Mouse (Mus musculus): ENCODE measurements around the gene Heg1.

The Heg1 gene

DNA sequence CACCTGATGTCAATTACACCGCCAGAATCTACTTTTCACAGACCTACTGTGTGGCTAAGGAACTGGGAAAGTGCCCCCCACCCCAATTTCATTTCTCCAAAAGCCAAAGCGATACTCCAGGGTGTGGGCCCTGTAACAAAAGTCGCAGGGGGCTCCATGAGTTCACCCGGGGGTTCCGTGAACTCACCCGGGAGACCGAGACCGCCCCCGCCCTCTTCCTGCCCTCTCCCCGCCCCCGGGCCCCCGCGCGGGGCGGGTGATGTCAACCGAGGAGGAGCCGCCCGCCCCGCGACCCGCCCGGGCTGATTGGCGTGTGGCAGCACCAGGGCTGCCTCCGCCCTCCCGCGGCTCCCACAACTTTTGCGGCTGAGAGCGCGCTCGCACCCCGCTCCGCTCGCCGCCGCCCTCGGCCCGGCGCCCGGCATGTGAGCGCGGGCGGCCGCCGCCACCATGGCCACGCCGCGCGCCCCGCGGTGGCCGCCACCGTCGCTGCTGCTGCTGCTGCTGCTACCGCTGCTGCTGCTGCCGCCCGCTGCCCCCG lies at the start of gene Heg1:
Heg1 (plus strand) TSS at position 209 of the 541 bp plus-strand sequence.
- no peak for DNase-seq (ENCODE audit: extremely low spot score, low spot score)

DNA sequence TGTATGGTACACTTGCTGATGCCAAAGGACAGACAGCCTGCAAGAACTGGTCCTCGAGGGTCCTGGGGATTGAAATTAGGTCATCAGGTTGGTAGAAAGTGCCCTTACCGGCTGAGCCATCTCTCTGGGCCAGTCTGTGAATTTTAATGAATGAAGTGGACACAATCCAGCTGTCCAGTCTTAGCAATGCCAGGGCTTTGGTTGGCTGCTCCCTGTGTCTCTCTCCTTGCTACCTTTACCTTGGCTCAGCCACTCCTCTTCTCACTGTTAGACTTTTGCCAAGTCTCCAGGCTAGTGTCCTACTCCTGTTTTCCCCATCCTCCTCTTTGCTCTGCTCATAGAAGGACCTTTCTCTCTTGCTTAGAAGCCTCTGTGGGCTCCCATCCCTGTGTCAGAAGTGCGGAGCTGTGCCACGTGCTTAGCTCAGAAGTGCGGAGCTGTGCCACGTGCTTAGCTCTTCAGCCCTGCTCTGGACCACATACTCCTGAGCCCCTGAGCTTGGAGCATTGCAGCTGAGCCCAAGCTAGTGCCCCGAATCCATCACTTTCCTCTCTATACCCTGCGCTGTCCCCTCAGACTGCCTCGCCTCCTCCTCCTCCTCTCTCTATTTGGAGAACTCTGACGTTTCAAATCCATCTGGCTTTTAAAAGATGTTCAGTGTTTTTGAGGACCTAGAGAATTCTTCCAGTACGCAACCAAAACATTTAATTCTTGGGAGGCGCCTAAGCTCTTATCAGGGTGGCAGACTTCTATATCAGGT lies 48.2 kb upstream of the Heg1 start:
- DNase-seq (ENCODE audit: extremely low spot score, low spot score) = no peak

DNA sequence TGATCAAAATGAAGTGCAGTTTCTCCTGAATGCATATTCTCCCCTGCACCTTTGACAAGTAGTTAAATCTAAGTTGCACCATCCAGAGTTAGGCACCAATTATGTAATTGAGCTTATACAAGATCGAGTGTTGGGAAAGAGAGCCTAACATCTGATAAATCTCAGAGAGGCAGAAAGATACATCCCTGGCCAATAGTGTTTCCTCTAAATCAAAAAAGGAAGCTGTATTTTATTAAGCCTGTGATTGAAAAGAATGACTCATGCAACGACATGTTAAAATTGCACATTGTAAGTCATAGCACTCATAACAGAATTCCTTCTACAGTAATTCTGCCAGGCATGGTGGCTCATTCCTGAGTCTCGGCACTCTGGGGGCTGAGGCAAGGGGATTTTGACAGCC lies 42.4 kb upstream of the Heg1 start:
- no peak for DNase-seq (ENCODE audit: extremely low spot score, low spot score)

DNA sequence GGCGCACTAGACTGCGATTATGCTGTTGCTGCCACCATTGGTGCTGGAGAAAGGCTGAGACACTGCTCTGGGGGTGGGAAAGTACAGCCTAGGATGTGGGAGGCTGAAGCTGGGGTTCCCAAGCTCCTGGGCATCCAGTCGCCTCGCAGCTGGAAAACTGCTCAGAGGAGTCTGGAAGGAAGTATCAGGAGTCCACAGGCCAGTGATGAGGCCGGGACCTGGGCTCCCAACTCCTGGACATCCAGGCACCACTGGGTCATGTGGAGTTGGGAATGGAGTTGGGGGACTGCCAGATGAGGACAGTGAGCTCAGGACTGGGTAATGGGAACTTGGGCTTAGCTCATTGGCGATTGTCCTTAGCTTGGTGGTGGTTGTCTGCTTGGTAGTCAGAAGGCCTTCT lies 31.1 kb upstream of the Heg1 start:
- DNase-seq (ENCODE audit: extremely low spot score, low spot score) = no peak

DNA sequence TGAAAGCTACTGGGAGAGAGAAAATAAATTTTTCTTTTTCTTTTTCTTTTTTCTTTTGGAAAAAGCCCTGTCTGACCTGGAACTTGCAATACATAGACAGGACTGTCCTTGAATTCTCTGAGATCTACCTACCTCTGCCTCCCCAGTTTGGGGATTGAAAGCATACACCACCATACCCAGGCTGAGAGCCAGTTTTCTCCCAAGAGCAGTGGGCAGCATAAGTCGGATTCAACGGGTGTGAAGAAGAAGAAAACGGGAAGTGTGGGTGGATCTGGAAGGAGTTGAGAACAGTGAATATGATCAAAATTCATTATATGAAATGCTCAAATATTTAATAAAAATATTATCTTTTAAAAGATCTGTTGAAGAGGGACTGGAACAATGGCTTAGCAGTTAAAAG lies 28.7 kb upstream of the Heg1 start:
- no peak for DNase-seq (ENCODE audit: extremely low spot score, low spot score)

DNA sequence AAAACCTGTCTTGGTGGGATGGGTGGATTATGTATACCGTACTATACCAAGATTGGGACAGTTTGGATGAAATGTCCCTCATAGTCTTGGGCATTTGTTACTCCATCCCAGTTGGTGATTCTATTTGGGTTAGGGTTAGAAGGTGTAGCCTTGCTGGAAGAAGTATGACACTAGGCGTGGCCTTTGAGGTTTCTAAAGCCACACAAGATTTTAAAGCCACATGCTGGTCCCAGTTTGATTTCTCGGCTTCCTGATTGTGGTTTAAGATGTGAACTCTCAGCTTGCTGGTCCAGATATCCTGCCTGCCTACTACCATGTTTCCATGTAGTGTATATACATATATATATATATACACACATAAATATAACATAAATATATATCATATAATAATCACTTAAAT lies 27.0 kb upstream of the Heg1 start:
- no peak for DNase-seq (ENCODE audit: extremely low spot score, low spot score)

DNA sequence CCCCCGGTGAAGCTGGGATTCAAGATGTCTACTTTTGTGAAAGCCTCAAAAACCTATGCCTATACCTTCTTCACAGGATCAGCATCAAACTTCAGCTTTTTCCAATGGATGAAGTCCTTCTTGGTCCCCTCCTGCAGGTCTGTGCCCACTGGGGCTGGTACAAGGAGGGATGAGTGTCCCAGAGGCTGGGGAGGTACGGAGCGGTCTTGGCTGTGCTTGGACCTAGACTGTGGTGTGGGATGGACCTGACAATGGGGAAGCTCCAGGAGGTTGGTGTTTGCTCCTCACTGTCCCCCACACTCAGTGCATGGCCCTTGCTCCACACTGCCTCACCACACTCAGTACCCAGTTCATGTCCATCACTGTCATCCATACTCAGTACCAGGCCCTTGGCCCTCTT lies 26.0 kb upstream of the Heg1 start:
- DNase-seq (ENCODE audit: extremely low spot score, low spot score) = no peak

DNA sequence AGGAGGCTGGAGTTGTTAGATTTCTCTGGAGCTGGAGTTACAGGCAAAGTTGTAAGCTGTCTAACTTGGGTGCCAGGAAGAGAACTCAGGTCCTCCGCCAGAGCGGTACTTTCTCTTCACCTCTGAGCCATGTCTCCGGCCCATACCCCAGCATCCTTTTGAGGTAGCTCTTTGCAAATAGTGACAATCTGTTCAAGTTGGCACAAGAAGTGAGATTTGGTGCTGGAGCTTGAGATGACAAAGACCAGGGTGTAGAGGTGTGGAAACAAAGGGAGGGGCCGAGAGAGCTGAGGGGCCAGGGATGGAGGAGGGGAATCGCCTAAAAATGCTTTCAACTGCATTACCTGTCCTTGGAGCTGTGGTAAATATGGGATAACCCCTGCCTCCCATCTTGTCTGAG lies 24.6 kb upstream of the Heg1 start:
- no peak for DNase-seq (ENCODE audit: extremely low spot score, low spot score)

DNA sequence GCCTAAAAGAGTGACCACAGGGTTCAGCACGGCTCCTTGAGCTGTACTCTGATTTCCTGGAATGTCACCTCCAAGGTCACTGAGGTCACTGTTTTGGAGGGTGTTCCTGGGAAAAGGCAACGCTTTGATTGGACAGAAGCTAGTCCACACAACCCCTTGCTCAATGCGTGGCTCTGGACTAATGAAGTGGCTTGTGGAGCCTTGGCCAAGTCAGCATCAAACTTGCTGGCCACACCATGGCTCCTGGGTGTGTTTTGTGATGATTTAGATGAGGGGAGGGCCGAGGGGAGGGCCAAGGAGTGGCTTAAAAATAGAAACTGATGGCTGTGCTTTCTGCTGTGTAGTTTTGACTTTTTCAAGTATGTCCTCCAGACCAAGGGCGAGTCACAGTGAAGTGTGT lies 24.0 kb upstream of the Heg1 start:
- no peak for DNase-seq (ENCODE audit: extremely low spot score, low spot score)

DNA sequence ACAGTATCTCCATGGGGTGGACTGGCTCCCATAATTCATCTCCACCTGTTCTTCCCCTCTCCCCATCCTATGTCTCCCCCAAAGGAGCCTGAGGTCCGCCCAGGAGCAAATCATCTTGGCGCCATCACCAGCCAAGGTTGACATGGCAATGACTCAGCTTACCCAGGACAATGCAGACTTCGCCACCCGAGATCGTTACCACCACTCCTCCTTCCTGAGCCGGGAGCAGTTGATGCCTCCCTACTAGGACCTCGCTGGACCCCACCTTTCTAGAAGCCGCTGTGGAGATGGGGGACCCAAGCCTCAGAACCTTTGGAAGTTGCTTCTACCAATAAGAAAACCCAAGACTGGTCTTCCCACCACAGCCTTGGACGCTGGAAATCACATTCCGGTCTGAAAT lies 21.3 kb upstream of the Heg1 start:
- no peak for DNase-seq (ENCODE audit: extremely low spot score, low spot score)

DNA sequence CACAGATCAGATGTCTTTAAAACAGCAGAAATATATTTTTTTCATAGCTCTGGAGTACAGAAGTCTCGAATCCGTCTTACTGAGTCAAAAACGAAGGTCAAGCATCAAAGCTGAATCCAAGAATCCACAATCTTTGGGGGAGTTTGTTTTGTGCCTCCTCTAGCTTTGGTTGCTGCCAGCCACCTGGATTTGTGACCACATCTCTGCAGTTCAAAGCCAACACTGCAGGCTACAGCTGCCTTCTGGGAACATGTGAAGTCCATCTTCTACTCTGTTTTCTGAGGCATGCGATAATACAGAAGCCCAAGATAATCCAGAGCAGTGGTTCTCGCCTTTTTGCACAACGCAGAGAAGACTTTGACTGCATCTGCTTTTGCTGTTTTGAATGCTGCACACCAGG lies 17.9 kb upstream of the Heg1 start:
- no peak for DNase-seq (ENCODE audit: extremely low spot score, low spot score)

DNA sequence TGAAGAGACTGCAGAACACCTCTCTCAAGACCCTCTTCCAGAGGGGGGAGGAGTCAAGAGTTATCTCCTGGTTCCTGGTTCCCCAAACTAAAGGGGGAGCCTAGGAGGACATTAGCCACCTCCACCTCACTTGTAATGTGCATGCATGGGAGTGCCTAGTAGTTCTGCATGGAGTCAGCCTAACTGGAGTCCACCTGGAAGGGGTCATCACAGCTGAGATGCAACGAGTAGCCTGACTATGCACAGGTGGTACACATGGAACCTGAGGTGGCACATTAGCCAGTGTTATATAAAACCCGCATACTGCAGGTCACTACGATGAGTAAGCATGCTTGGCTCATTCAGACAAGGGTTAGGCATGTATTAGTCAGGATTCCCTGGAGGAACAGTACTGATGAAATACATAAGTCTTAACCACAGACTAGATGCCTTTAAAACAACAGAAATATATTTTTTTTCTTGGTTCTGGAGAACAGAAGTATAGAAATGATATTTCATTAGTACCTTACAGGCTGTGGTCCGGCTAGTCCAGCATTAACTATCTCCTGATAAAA lies 17.1 kb upstream of the Heg1 start:
- DNase-seq (ENCODE audit: extremely low spot score, low spot score) = no peak

DNA sequence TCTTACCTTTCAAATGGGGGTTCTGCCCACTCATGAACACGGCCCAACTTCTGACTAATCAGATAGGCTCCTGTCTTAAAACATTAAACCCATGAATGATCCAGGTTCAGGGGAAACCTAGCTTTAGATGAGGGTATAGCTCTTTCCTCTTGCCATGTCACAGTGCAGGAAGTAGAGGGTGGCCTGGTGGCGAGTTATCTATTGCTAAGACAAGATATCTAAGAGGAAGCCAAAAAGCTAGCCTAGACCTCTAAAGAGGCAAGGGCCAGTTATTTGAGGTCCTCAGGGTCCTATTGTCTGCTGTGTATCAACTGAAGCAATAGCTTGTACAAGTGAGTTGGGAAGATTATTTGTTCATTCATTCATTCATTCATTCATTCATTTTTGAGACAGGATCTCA lies 15.7 kb upstream of the Heg1 start:
- no peak for DNase-seq (ENCODE audit: extremely low spot score, low spot score)

DNA sequence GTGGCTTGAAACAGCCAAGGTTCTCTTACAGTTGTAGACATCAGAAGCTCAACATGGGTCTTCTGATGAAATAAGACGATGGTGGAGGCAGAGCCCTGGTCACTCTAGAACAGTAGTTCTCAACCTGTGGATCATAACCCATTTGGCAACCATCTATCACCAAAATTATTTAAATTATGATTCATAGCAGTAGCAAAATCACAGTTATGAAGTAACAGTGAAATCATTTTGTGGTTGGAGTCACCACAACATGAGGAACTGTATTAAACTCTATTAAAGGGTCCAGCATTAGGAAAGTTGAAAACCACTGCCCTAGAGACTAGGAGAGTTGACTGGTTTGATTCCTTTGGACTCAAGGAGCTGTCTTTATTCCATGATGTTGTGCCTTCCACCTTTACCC lies 15.1 kb upstream of the Heg1 start:
- no peak for DNase-seq (ENCODE audit: extremely low spot score, low spot score)

DNA sequence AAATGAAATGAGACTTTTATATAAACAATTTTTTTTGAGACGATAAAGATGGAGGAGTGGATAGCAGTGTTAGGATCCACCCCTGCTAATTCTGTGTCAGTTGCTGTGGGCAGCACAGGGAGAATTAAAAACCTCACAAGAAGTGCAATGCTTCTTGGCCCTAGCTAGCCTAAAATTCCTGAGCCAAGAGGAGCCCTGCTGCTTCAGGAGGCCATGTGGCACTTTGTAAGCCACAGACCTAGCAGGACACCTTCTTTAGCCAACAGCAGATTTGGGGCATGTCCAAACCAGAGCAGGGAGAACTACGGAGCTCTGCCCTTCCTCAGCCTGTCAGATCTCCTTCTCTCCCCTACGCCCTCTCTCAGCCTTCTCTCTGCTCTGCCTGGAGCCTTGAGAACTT lies 13.8 kb upstream of the Heg1 start:
- no peak for DNase-seq (ENCODE audit: extremely low spot score, low spot score)

DNA sequence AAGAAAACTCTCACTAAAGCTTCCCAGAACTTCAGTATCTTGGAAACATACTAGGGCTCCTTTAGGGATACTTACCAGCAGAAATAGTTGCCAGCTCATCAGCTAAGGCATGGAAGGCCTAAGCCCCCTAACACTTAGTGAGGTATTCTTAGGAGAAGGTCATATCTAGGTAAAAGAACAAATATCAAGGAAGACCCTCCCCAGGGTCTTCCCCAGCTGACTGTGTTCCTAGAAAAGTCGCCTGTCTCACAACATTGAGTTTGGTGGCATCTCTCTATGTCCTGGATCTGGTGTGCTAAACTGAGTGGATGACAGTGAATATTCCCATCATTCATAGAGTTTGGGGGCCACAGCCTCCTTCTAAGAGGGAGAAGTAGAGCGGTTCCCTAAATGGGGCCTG lies 13.2 kb upstream of the Heg1 start:
- no peak for DNase-seq (ENCODE audit: extremely low spot score, low spot score)

DNA sequence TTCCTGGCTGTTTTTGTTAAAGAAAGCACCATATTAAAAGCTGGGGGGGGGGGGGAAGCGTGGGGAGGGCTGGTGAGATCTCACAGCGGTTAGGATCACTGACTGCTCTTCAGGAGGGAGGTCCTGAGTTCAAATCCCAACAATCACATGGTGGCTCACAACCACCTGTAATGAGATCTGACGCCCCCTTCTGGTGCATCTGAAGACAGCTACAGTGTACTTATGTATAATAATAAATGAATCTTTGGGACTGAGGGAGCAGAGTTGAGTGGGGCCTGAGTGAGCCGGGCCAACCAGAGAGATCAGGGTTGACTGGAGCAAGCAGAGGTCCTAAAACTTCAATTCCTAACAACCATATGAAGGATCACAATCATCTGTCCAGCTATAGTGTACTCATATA lies 12.0 kb upstream of the Heg1 start:
- DNase-seq (ENCODE audit: extremely low spot score, low spot score) = no peak

DNA sequence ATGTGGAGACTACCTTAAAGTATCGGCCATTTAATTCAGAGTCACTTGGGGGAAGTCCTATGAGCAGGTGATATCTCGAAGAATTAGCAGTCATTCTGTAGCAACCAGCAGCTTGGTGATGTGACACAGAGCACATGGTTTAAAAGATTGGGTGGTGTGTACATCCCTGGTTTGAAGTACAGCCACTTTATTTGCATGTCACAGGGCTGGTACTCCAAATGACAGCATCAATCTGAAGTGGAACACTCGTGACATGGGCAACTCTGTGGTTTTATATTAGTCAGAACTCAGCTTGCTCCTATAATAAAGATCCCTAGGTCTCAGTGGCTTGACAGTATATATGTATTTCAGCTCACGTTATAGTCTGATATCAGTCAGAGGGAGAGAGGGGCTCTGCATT lies 11.5 kb upstream of the Heg1 start:
- DNase-seq (ENCODE audit: extremely low spot score, low spot score) = no peak

DNA sequence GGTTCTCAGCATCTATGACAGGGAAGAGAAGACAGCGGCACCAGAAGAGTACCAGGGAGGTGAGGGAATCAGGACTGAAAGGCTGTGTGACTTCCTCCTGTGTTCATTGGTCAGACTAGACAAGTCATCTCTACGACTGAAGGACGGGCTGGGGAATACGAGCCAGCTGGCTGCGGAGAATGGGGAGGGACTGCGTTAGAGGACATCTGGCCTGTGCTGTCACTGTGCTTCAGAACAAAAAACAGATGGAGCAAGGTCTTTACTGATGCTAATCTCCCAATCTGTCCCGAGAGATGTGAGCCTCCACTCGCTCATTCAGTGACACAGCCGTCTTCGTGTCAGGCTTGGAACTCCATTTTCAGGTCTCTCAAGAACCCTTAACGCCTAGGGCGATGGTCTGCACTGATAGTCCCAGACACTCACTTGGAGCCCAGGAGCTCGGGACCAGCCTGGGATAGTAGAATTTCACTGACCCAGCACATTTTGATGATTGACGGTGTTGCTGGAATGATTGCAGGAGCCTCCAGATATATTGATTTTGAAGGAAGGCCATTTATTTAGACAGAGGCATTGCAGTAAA lies 10.6 kb upstream of the Heg1 start:
- DNase-seq (ENCODE audit: extremely low spot score, low spot score) = no peak

DNA sequence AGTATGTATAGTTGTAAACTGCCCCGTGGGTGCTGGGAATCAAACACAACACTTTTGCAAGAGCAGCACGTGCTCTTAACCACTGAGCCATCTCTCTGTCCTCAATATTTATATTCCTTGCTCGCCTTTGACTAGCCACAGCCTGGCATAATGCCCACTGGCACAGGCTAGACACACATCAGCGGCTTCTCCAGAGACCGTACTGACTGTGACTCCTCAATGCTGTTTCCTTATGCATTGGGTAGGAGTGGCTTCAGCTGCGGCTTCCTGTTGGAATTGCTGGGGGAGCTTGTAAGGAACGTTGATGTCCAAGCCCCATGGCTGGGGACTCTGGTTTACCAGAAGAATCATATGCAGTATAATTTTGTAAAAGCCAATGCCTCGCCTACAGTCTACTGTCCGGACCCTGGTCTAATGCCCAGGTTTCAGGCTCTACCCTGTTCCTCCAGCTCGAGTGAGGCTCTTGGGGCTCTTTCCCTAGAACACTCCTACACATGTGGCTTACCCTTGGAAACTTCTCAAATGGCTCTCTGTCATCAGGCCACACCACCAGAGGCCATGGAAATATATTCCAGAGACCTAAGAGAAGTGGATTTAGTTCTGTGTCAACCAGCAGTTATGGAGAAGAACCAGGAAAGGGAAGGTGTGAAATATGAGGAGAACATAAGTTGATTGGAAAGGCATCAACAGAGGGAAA lies 8.9 kb upstream of the Heg1 start:
- no peak for DNase-seq (ENCODE audit: extremely low spot score, low spot score)

DNA sequence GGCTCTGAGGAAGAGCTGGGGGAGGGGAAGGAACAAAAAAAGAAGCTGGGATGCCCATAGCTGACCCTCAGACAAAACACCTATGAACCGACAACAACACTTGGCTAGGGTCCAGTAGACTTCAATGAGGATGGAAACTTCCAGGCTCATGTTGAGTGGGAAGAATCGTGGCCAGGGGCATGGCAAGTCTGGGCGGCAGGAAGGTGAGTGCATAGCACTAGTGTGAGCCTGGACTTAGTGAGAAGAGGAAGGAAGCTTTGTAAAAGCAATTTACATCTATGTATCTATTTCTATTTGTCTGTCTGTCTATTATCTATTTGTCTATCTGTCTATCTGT lies 8.4 kb upstream of the Heg1 start:
- DNase-seq (ENCODE audit: extremely low spot score, low spot score) = no peak

Measured in neural tube, embryonic 10.5 days (tissue).